Mouse (Mus musculus): ENCODE data around the gene Cpm. TPM values are rescaled to one million over a fixed set of nuclear protein-coding genes. Genes with fewer than 3 reads are reported as not detected.
"Not testable (repeated sequence)": the region's sequence is repeated elsewhere in the genome, so short reads cannot be mapped to it uniquely, and the experiment has no call there.

Gene Cpm
- total RNA-seq, 1 experiment = 4.8 TPM

DNA sequence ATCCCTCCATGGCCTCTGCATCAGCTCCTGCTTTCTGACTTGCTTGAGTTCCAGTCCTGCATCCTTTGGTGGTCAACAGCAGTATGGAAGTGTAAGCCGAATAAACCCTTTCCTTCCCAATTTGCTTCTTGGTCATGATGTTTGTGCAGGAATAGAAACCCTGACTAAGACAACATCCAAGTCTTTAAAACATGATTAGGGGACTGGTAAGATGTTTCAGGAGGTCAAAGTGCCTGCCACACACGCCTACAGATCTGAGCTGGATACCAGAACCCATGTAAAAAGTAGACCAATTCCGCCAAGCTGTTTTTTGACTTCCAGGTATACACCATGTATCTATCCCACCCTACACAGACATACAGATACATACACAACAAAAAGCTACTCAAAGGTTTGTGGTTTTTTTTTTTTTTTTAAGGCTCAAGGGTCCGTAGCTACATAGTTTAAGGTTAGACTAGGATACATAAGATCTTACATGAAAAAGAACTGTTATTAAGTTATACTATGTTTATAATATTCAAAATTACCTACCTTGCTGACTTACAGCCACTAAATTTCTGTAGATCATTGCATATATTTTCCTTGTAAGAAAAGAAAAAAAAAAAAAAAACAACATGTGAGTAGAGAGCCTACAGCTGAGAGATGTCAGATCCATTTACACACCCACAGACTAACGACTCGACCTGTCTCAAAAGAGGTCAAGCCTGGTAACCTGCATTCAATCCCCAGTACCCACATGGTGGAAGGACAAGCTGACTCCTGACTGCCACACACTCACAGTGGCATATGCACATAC is 71.9 kb downstream of the Cpm start:
- no peak overlapping the region for H3K27ac ChIP-seq (ENCODE audit: insufficient read depth, low read depth, low read length, poor library complexity, severe bottlenecking)
- TF ChIP-seq CHD2 (IDR thresholded peaks at IDR 0.05; ENCODE audit: low read depth, low read length) (no peak), MAFK (IDR thresholded peaks at IDR 0.05; ENCODE audit: insufficient read depth, low read depth, low read length) (no peak), ZC3H11A (IDR thresholded peaks at IDR 0.05; ENCODE audit: borderline replicate concordance, low read depth, low read length) (no peak), HCFC1 (IDR thresholded peaks at IDR 0.05; ENCODE audit: borderline replicate concordance, insufficient read depth, low read length) (no peak), ZNF384 (IDR thresholded peaks at IDR 0.05; ENCODE audit: low read depth, low read length) (no peak)
- no peaks in the 10 kb centered on the region for H3K9me3 ChIP-seq (ENCODE audit: control insufficient read depth, insufficient read depth, low read depth, low read length)
- H3K4me3 ChIP-seq (ENCODE audit: insufficient read depth in 1 of 2, low read depth in 1 of 2, low read length in 2 of 2, poor library complexity in 1 of 2, severe bottlenecking in 1 of 2) = no peak overlapping the region
- peaks cover 43% of the 10 kb centered on the region for H3K36me3 ChIP-seq (ENCODE audit: control insufficient read depth, insufficient read depth, low read length, poor library complexity, severe bottlenecking)
- H3K4me1 ChIP-seq (ENCODE audit: control insufficient read depth in 2 of 2, insufficient read depth in 2 of 2, low read length in 2 of 2, poor library complexity in 1 of 2) = peaks cover 0 to 2% of the 10 kb centered on the region in 2 experiments; a peak in 1 of 4 replicates
- DNase-seq (ENCODE audit: low read depth, low spot score) = no peak
- no peak overlapping the region for H3K9ac ChIP-seq (ENCODE audit: insufficient read depth, low read depth, low read length, poor library complexity, severe bottlenecking)
- in situ Hi-C loops (cut with MboI; ENCODE audit: low sequenced_read_pairs in 2 of 2, unreplicated experiment in 2 of 2) = no loop called here

DNA sequence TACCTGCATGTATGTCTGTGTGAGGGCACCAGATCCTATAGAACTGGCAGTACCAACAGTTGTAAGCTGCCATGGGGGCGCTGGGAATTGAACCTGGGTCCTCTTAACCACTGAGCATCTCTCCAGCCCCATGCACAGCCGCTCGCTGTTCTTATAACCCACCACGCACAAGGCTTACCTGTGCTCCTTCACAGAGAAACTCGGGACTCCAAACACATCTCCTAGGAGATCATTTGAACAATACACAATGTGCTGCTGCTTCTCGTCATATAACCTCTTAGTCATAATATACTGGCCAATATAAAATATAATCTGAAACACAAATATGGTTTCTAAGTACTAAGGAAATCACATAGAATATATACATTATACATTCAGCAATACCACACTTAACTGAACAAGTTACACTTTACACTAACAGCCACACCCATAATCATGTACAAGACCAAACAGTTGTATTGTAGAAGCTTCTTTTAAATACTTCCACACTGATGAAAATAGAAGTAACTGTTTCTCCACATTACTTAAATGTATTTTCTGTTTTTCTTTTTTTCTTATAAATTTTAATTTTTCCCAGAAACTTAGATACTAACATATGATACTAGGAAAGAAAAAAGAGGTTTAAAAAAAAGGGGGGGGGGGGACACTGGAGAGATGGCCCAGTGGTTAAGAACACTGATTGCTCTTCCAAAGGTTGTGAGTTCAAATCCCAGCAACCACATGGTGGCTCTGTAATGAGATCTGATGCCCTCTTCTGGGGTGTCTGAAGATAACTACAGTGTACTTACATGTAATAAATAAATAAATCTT is 72.9 kb downstream of the Cpm start:
- Histone ChIP-seq H3K27ac (ENCODE audit: insufficient read depth, low read depth, low read length, poor library complexity, severe bottlenecking) (no peak overlapping the region), H3K36me3 (ENCODE audit: control insufficient read depth, insufficient read depth, low read length, poor library complexity, severe bottlenecking) (peaks cover 44% of the 10 kb centered on the region)
- in situ Hi-C loops (cut with MboI; ENCODE audit: low sequenced_read_pairs in 2 of 2, unreplicated experiment in 2 of 2) = no loop called here

DNA sequence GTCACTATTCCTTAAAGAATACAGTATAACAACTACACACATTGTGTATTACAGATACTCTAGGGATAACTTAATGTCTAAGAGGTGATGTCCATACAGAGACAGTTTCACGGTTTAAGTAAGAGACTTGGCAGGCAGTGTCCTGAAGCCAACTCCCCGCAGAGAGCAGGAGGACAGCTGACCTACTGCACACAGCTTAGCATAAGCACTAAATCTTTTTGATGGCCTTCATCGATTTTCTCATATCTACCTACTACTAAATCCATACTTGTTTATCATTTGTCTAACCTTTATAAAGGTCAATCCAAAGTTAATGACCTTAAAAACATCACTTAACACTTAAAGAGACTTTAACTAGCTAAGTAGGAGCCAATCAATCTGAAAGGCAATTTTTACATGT is 74.2 kb downstream of the Cpm start:
- no peak for DNase-seq (ENCODE audit: low read depth, low spot score)
- Histone ChIP-seq H3K27ac (ENCODE audit: insufficient read depth, low read depth, low read length, poor library complexity, severe bottlenecking) (no peak overlapping the region), H3K4me1 (ENCODE audit: control insufficient read depth in 2 of 2, insufficient read depth in 2 of 2, low read length in 2 of 2, poor library complexity in 1 of 2) (no peaks in the 10 kb centered on the region), H3K9ac (ENCODE audit: insufficient read depth, low read depth, low read length, poor library complexity, severe bottlenecking) (no peak overlapping the region), H3K36me3 (ENCODE audit: control insufficient read depth, insufficient read depth, low read length, poor library complexity, severe bottlenecking) (peaks cover 37% of the 10 kb centered on the region), H3K9me3 (ENCODE audit: control insufficient read depth, insufficient read depth, low read depth, low read length) (no peaks in the 10 kb centered on the region), H3K4me3 (ENCODE audit: insufficient read depth in 1 of 2, low read depth in 1 of 2, low read length in 2 of 2, poor library complexity in 1 of 2, severe bottlenecking in 1 of 2) (no peak overlapping the region)
- TF ChIP-seq MAFK (IDR thresholded peaks at IDR 0.05; ENCODE audit: insufficient read depth, low read depth, low read length) (no peak), HCFC1 (IDR thresholded peaks at IDR 0.05; ENCODE audit: borderline replicate concordance, insufficient read depth, low read length) (no peak), ZC3H11A (IDR thresholded peaks at IDR 0.05; ENCODE audit: borderline replicate concordance, low read depth, low read length) (no peak), CHD2 (IDR thresholded peaks at IDR 0.05; ENCODE audit: low read depth, low read length) (no peak), ZNF384 (IDR thresholded peaks at IDR 0.05; ENCODE audit: low read depth, low read length) (no peak)
- in situ Hi-C loops (cut with MboI; ENCODE audit: low sequenced_read_pairs in 2 of 2, unreplicated experiment in 2 of 2) = no loop called here

More for the DNA sequence above, 72.9 kb downstream of the Cpm start:
- Histone ChIP-seq H3K4me3 (ENCODE audit: insufficient read depth in 1 of 2, low read depth in 1 of 2, low read length in 2 of 2, poor library complexity in 1 of 2, severe bottlenecking in 1 of 2) (no peak overlapping the region), H3K9ac (ENCODE audit: insufficient read depth, low read depth, low read length, poor library complexity, severe bottlenecking) (no peak overlapping the region), H3K9me3 (ENCODE audit: control insufficient read depth, insufficient read depth, low read depth, low read length) (no peaks in the 10 kb centered on the region), H3K4me1 (ENCODE audit: control insufficient read depth in 2 of 2, insufficient read depth in 2 of 2, low read length in 2 of 2, poor library complexity in 1 of 2) (peaks cover 0 to 2% of the 10 kb centered on the region in 2 experiments; a peak in 1 of 4 replicates)
- TF ChIP-seq HCFC1 (IDR thresholded peaks at IDR 0.05; ENCODE audit: borderline replicate concordance, insufficient read depth, low read length) = no peak
- TF ChIP-seq ZC3H11A (IDR thresholded peaks at IDR 0.05; ENCODE audit: borderline replicate concordance, low read depth, low read length) = no peak
- no peak for TF ChIP-seq MAFK (IDR thresholded peaks at IDR 0.05; ENCODE audit: insufficient read depth, low read depth, low read length)
- TF ChIP-seq ZNF384 (IDR thresholded peaks at IDR 0.05; ENCODE audit: low read depth, low read length) = no peak
- no peak for TF ChIP-seq CHD2 (IDR thresholded peaks at IDR 0.05; ENCODE audit: low read depth, low read length)
- DNase-seq (ENCODE audit: low read depth, low spot score) = no peak

DNA sequence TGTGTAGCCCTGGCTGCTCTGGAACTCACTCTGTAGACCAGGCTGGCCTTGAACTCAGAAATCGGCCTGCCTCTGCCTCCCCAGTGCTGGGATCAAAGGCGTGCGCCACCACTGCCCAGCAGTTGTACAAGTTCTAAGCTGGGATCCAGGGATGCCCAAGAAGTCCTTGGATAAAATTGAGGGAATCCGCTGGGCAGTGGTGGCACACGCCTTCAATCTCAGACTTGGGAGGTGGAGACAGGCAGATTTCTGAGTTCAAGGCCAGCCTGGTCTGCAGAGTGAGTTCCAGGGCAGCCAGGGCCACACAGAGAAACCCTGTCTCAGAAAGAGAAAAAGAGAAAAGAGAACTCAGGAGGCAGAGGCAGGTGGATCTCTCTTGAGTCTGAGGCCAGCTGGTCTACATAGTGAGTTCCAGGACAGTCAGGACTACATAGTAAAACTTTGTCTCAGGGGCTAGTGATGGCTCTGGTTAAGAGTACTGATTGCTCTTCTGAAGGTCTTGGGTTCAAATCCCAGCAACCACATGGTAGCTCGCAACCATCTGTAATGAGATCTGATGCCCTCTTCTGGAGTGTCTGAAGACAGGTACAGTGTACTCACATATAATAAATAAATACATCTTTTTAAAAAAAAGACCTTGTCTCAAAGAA is 75.1 kb downstream of the Cpm start:
- in situ Hi-C loops (cut with MboI; ENCODE audit: low sequenced_read_pairs in 2 of 2, unreplicated experiment in 2 of 2); DNase-seq (ENCODE audit: low read depth, low spot score): not testable (repeated sequence)
- H3K36me3 ChIP-seq (ENCODE audit: control insufficient read depth, insufficient read depth, low read length, poor library complexity, severe bottlenecking) = peaks cover 39% of the 10 kb centered on the region

More for the DNA sequence above, 75.1 kb downstream of the Cpm start:
- H3K9ac ChIP-seq (ENCODE audit: insufficient read depth, low read depth, low read length, poor library complexity, severe bottlenecking); H3K4me1 ChIP-seq (ENCODE audit: control insufficient read depth in 2 of 2, insufficient read depth in 2 of 2, low read length in 2 of 2, poor library complexity in 1 of 2); H3K4me3 ChIP-seq (ENCODE audit: insufficient read depth in 1 of 2, low read depth in 1 of 2, low read length in 2 of 2, poor library complexity in 1 of 2, severe bottlenecking in 1 of 2); H3K27ac ChIP-seq (ENCODE audit: insufficient read depth, low read depth, low read length, poor library complexity, severe bottlenecking); H3K9me3 ChIP-seq (ENCODE audit: control insufficient read depth, insufficient read depth, low read depth, low read length): not testable (repeated sequence)
